Mouse (Mus musculus) ES-Bruce4 (cell line): ENCODE data around the gene Ptpn14.

Experiments used
- CTCF ChIP-seq: IDR thresholded peaks from one replicate; pipeline ENCODE4 v1.8.1; 2011; ENCODE audit warnings: low read depth, low read length
- EP300 ChIP-seq: IDR thresholded peaks from 2 replicates; pipeline ENCODE4 v1.6.1; 2011; ENCODE audit warnings: low read depth, low read length; ENCODE audit not compliant: insufficient read depth
- POLR2A ChIP-seq: IDR thresholded peaks from one replicate; pipeline ENCODE4 v1.8.1; 2011; ENCODE audit warnings: low read length; ENCODE audit not compliant: insufficient read depth

- no peak for TF ChIP-seq CTCF
- TF ChIP-seq POLR2A = no peak
- no peak for TF ChIP-seq EP300
These were observed 144.0 kb downstream of the Ptpn14 start for GRCm38 (mm10) chr1:189872050-189872449.
